Mouse (Mus musculus) stomach, postnatal 0 days (tissue): Measurements from ENCODE around the gene B4galt7.

Experiments
- CTCF ChIP-seq: IDR thresholded peaks from 2 replicates; pipeline ENCODE4 v1.5.1; 2016; ENCODE audit warnings: antibody characterized with exemption, low read depth, mild to moderate bottlenecking, moderate library complexity
- EP300 ChIP-seq: optimal IDR thresholded peaks from 2 replicates; pipeline ENCODE3; 2016; ENCODE audit warnings: antibody characterized with exemption

DNA sequence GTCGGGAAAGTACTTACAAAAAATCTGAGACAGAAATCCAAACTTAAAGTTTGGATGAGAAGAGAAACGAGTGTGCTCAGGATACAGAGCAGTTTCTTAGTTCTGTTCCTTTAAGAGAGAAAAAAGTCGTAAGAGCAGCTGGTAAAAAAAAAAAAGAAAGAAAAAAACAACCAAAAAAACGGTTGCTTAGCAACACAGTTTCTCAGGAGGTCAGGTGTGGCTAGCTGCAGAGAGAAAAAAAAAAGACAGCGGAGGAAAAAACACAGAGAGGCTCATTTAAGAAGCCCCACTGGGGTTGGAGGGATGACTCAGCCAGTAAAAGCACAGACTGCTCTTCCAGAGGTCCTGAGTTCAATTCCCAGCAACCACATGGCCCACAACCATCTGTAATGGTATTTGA lies 25.4 kb upstream of the B4galt7 start:
- no peak for TF ChIP-seq CTCF
- no peak for TF ChIP-seq EP300
